Mouse (Mus musculus) large intestine, adult 2 months (tissue): Measurements from ENCODE around the gene Upf3a. TPM values are rescaled to one million over a fixed set of nuclear protein-coding genes. Genes with fewer than 3 reads are reported as not detected.
"Not testable (repeated sequence)": the region's sequence is repeated elsewhere in the genome, so short reads cannot be mapped to it uniquely, and the experiment has no call there.

Experiments
- DNase-seq: peaks from one replicate; pipeline ENCODE4 v3.0.0-alpha.2; 2012; ENCODE audit warnings: low read depth, low spot score
- WGBS: fragments of 180-500 bp; shearing (Covaris S2); methylation state at CpG from one replicate; pipeline ENCODE4 v1.1.7; 2018; 5-methylcytosine and 5-hydroxymethylcytosine counted together
- polyA plus RNA-seq: library from polyadenylated mRNA; depleted of rRNA; stranded (reverse); fragments of >200 nt; gene quantifications from 2 replicates; pipeline ENCODE4 v1.2.3, GENCODE M21; 2012; rRNA removed

Gene Upf3a
- polyA plus RNA-seq, 1 experiment, result 5.4 TPM

- 89% methylated on average over 5 of the region's 5 CpGs for WGBS
- DNase-seq, result not testable (repeated sequence)
Measured at GRCm38 (mm10) chr8:13838289-13838688, 52.9 kb downstream of the Upf3a start, which contains the start of gene AF366264. Gene AF366264, minus strand, starts transcription at chr8:13838389.

GRCm38 (mm10) chr8:13843286-13843685 is 57.9 kb downstream of the Upf3a start:
- WGBS, result 77% methylated on average over 1 of the region's 1 CpGs

More at GRCm38 (mm10) chr8:13843286-13843685, 57.9 kb downstream of the Upf3a start:
- not testable (repeated sequence) for DNase-seq

Other genes with a start within 250 kb of the Upf3a start
- gene 1700029H14Rik, start 223.2 kb upstream of the Upf3a start, polyA plus RNA-seq, result 0.07 TPM in 1 of 2 replicates, not detected in the other
- gene Rasa3, start 108.0 kb upstream of the Upf3a start, polyA plus RNA-seq, result 20.5 and 24.6 TPM in 2 replicates
- 0.12 and 0.15 TPM in 2 replicates for gene Cfap97d2, start 79.7 kb upstream of the Upf3a start, polyA plus RNA-seq
- 20.7 and 25.2 TPM in 2 replicates for gene Cdc16, start 27.9 kb upstream of the Upf3a start, polyA plus RNA-seq
- gene AF366264, start 52.8 kb downstream of the Upf3a start, polyA plus RNA-seq, result not detected in 2 replicates
- 5.3 and 7.5 TPM in 2 replicates for gene Champ1, start 84.0 kb downstream of the Upf3a start, polyA plus RNA-seq
- gene Coprs, start 104.7 kb downstream of the Upf3a start, polyA plus RNA-seq, result 15.1 and 18.1 TPM in 2 replicates